Mouse (Mus musculus) olfactory bulb, adult 2 months (tissue): ENCODE results near the gene Zfp37. TPM values are rescaled to one million over a fixed set of nuclear protein-coding genes. Genes with fewer than 3 reads are reported as not detected.

ENCODE experiments used
- H3K27ac ChIP-seq: fragments of 200-500 bp; 2 replicates; pipeline ENCODE4 v1.5.1; 2012; ENCODE audit warnings: low read depth, low read length; ENCODE audit not compliant: insufficient read depth
- H3K4me1 ChIP-seq: fragments of 200-500 bp; 2 replicates; pipeline ENCODE4 v1.6.1; 2012; ENCODE audit warnings: low read length; ENCODE audit not compliant: control insufficient read depth, insufficient read depth
- H3K4me3 ChIP-seq: fragments of 200-500 bp; 2 replicates; pipeline ENCODE4 v1.5.1; 2012; ENCODE audit warnings: mild to moderate bottlenecking, low read depth, low read length, moderate library complexity; ENCODE audit not compliant: insufficient read depth
- CTCF ChIP-seq: fragments of 200-500 bp; IDR thresholded peaks from 2 replicates; pipeline ENCODE4 v1.5.1; 2012; ENCODE audit warnings: low read depth, mild to moderate bottlenecking, low read length, moderate library complexity; ENCODE audit not compliant: insufficient read depth
- POLR2A ChIP-seq: fragments of 200-500 bp; IDR thresholded peaks from 2 replicates; pipeline ENCODE4 v1.6.1; 2012; ENCODE audit warnings: mild to moderate bottlenecking, low read depth, low read length, moderate library complexity; ENCODE audit not compliant: insufficient read depth
- WGBS: fragments of 180-500 bp; shearing (Covaris S2); methylation state at CpG from one replicate; pipeline ENCODE4 v1.1.7; 2018; 5-methylcytosine and 5-hydroxymethylcytosine counted together
- polyA plus RNA-seq: library from polyadenylated mRNA; stranded (reverse); fragments of >200 nt; gene quantifications from 2 replicates; pipeline ENCODE4 v1.2.4, GENCODE M21; 2012; ENCODE audit warnings: low replicate concordance; ENCODE audit not compliant: missing spikeins, insufficient read depth, insufficient read length

Gene Zfp37
- polyA plus RNA-seq, 1 experiment, result not detected

DNA sequence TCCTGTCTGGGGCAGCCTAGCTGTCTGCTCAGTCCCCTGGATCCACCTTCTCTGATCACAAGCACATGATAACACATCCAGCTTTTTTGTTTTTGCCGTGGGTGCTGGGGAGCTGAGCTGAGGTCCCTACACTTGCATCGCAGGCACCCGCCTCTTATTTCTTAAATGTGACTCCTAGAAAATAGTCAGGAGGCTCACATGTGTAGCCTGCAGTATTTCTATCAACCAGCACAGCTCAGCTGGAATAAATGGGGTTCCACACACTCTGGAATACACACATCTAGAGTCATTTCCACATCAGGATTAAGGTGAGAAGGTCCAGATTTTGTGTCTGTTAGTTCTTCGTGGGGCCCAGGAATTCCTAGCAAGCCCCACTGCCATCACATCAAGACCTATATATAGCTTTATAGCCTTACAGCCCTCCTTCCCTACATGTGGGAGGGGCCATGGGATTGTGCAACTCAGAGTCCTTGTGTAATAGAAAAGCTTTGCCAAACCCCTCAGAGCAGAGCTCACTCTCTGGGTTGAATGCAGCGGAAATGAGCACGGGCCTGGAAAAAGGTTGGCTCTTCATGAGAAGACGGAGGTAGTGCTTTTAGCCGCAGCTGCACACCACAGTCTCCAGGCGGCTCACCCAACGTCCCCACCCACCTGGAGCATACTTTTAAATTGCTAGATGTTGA is 34.4 kb upstream of the Zfp37 start:
- TF ChIP-seq POLR2A, result no peak
- TF ChIP-seq CTCF, result no peak
- Histone ChIP-seq H3K4me1 (peaks cover 4% of the 10 kb centered on the region), H3K27ac (no peak overlapping the region), H3K4me3 (no peak overlapping the region)
- WGBS, result 50% methylated on average over 10 of the region's 10 CpGs

- Histone ChIP-seq H3K4me3 (no peak overlapping the region), H3K27ac (no peak overlapping the region), H3K4me1 (peaks cover 4% of the 10 kb centered on the region)
- no peak for TF ChIP-seq POLR2A
- TF ChIP-seq CTCF, result no peak
- 17% methylated on average over 7 of the region's 7 CpGs for WGBS
Measured at GRCm38 (mm10) chr4:62263133-62263844, 32.4 kb upstream of the Zfp37 start.

GRCm38 (mm10) chr4:62262276-62262675 is 31.4 kb upstream of the Zfp37 start, which contains the start of gene Slc31a2:
Slc31a2 (plus strand) TSS chr4:62262562.
- Histone ChIP-seq H3K4me1 (peaks cover 4% of the 10 kb centered on the region), H3K27ac (no peak within 1 kb of the TSS), H3K4me3 (no peak within 1 kb of the TSS)
- no peak for TF ChIP-seq POLR2A
- no peak for TF ChIP-seq CTCF
- 73% methylated on average over 2 of the region's 2 CpGs for WGBS

GRCm38 (mm10) chr4:62256931-62257330 is 26.1 kb upstream of the Zfp37 start:
- WGBS, result 38% methylated on average over 8 of the region's 8 CpGs
- no peak for TF ChIP-seq POLR2A
- TF ChIP-seq CTCF, result no peak
- Histone ChIP-seq H3K4me1 (no peaks in the 10 kb centered on the region), H3K4me3 (no peak overlapping the region), H3K27ac (no peak overlapping the region)

GRCm38 (mm10) chr4:62254551-62254950 is 23.7 kb upstream of the Zfp37 start:
- WGBS, result 72% methylated on average over 8 of the region's 8 CpGs
- TF ChIP-seq POLR2A (no peak), CTCF (no peak)
- Histone ChIP-seq H3K27ac (no peak overlapping the region), H3K4me1 (no peaks in the 10 kb centered on the region), H3K4me3 (no peak overlapping the region)

DNA sequence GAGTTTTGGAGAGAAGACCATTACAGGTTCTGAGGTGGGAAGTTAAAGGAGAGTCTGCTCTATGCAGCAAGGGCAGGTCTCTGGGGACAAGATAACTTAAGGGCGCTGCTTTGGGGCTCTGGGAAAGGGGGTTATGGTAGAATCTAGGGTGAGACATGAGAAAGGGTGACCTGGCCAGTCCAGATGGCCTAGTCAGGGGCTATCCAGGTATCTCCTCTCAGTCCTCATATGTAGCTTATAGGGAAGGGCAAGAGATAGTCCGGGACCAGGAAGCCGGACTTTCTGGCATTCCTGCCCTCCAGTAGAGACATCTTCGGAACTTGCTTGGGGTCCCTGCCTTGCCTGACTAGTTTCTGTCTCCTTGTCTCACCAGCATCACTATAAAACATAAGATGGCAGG is 20.9 kb upstream of the Zfp37 start:
- Histone ChIP-seq H3K4me1 (no peaks in the 10 kb centered on the region), H3K4me3 (no peak overlapping the region), H3K27ac (no peak overlapping the region)
- 95% methylated on average over 4 of the region's 4 CpGs for WGBS
- no peak for TF ChIP-seq POLR2A
- TF ChIP-seq CTCF, result no peak

DNA sequence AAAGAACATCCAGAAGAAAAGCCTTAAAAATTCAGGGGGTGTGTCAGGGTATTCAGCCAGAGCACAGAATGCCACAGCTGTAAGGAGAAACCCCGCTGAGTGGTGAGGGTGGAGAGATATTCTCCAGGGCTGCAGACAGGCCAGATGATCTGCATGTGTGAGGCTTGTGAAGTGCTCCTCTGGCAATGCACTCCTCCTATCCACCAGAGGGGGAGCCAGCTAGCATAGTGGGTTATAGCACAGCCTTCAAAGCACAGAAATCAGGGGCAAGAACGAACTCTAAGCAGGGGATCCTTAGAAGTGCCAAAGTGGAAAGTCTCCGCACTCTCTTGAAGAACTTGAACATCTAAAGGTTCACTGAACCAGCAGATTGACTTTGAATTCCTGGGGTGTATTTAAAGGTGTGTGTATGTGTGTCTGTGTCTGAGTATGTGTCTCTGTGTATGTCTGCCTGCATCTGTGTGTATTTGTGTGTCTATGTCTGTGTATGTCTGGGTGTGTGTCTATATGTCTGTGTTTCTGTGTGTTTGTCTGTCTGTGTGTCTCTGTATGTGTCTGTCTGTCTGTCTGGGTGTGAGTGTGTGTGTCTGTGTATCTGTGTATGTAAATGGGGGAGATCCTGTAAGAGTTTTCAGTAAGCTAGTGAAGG is 20.2 kb upstream of the Zfp37 start:
- no peaks in the 10 kb centered on the region for H3K4me1 ChIP-seq
- TF ChIP-seq POLR2A, result no peak
- TF ChIP-seq CTCF, result no peak
- no peak overlapping the region for H3K27ac ChIP-seq
- 31% methylated on average over 3 of the region's 3 CpGs for WGBS
- no peak overlapping the region for H3K4me3 ChIP-seq

- Histone ChIP-seq H3K4me1 (no peaks in the 10 kb centered on the region), H3K4me3 (no peak overlapping the region), H3K27ac (no peak overlapping the region)
- 69% methylated on average over 4 of the region's 4 CpGs for WGBS
- TF ChIP-seq POLR2A (no peak), CTCF (no peak)
Measured at GRCm38 (mm10) chr4:62248328-62248727, 17.5 kb upstream of the Zfp37 start.

- H3K4me1 ChIP-seq, result no peaks in the 10 kb centered on the region
- H3K27ac ChIP-seq, result no peak overlapping the region
- WGBS, result 64% methylated on average over 6 of the region's 6 CpGs
- no peak overlapping the region for H3K4me3 ChIP-seq
- TF ChIP-seq POLR2A (no peak), CTCF (no peak)
Measured at GRCm38 (mm10) chr4:62240586-62240985, 9.7 kb upstream of the Zfp37 start.
